Mouse (Mus musculus) stomach, embryonic 15.5 days (tissue): ENCODE data around the gene Sult2b1. TPM values are rescaled to one million over a fixed set of nuclear protein-coding genes. Genes with fewer than 3 reads are reported as not detected.

ENCODE experiments used
- ATAC-seq: fragments of 200-750 bp; cut with Nextera tagmentation; 2 replicates; pipeline ENCODE4 v1.8.0; 2017; ENCODE audit warnings: low read depth, moderate number of reproducible peaks, moderate TSS enrichment; ENCODE audit not compliant: insufficient read depth, low FRiP score
- H3K27ac ChIP-seq: fragments of 300-500 bp; sonication (generic); 2 replicates; pipeline ENCODE4 v1.5.1; 2015; ENCODE audit warnings: mild to moderate bottlenecking, inconsistent platforms
- H3K27me3 ChIP-seq: fragments of 300-500 bp; sonication (generic); replicated peaks from 2 replicates; pipeline ENCODE4 v1.6.1; 2015; ENCODE audit warnings: inconsistent platforms
- H3K36me3 ChIP-seq: fragments of 300-500 bp; sonication (generic); 2 replicates; pipeline ENCODE4 v1.6.1; 2015; ENCODE audit warnings: inconsistent platforms
- H3K4me1 ChIP-seq: fragments of 300-500 bp; sonication (generic); 2 replicates; pipeline ENCODE4 v1.6.1; 2015; ENCODE audit warnings: inconsistent platforms
- H3K4me2 ChIP-seq: fragments of 300-500 bp; sonication (generic); 2 replicates; pipeline ENCODE4 v1.6.1; 2015; ENCODE audit warnings: mild to moderate bottlenecking, inconsistent platforms
- H3K4me3 ChIP-seq: fragments of 300-500 bp; sonication (generic); replicated peaks from 2 replicates; pipeline ENCODE4 v1.5.1; 2015; ENCODE audit warnings: inconsistent platforms
- H3K9ac ChIP-seq: fragments of 300-500 bp; sonication (generic); 2 replicates; pipeline ENCODE4 v1.6.1; 2015; ENCODE audit warnings: inconsistent platforms
- H3K9me3 ChIP-seq: fragments of 300-500 bp; sonication (generic); 2 replicates; pipeline ENCODE4 v1.6.1; 2016; ENCODE audit warnings: inconsistent platforms
- WGBS: fragments of 180-500 bp; shearing (Covaris S2); methylation state at CpG from one replicate; pipeline ENCODE4 v1.1.7; 2015; 5-methylcytosine and 5-hydroxymethylcytosine counted together
- polyA plus RNA-seq: library from polyadenylated mRNA; unstranded; fragments of >200 nt; fragmentation: Nextera tagmentation; extraction: Ambion mirVana; gene quantifications from 2 replicates; pipeline ENCODE4 v1.2.1, GENCODE M21; 2015

The Sult2b1 gene
- polyA plus RNA-seq, 1 experiment from 2014 or later: 14.4 TPM

- no peak for ATAC-seq
These were observed 84.0 kb downstream of the Sult2b1 start for GRCm38 (mm10) chr7:45700301-45701015.

GRCm38 (mm10) chr7:45699523-45700141, 84.8 kb downstream of the Sult2b1 start, which contains the start of gene Car11:
TSS of gene Car11 (plus strand) at chr7:45699843.
- 2% methylated on average over 36 of the region's 36 CpGs for WGBS
- peaks cover 21% of the 10 kb centered on the region for H3K27me3 ChIP-seq
- no peaks in the 10 kb centered on the region for H3K36me3 ChIP-seq
- peaks cover 22% of the 10 kb centered on the region for H3K4me1 ChIP-seq
- peak within 1 kb of the TSS; percentile 83 for H3K4me2 ChIP-seq
- H3K4me3 ChIP-seq: peak within 1 kb of the TSS; percentile 43
- H3K9me3 ChIP-seq: no peaks in the 10 kb centered on the region
- peak within 1 kb of the TSS; percentile 9; the same call in 1 of the 2 replicates for H3K9ac ChIP-seq
- ATAC-seq: no peak
- no peak within 1 kb of the TSS for H3K27ac ChIP-seq

More at GRCm38 (mm10) chr7:45700301-45701015, 84.0 kb downstream of the Sult2b1 start:
- H3K4me2 ChIP-seq: peak overlapping the region; percentile 83
- WGBS: under 1% methylated on average over 20 of the region's 20 CpGs
- peak overlapping the region; percentile 43 for H3K4me3 ChIP-seq
- H3K9ac ChIP-seq: peak overlapping the region; percentile 9; the same call in 1 of the 2 replicates
- peaks cover 21% of the 10 kb centered on the region for H3K27me3 ChIP-seq
- no peak overlapping the region for H3K27ac ChIP-seq
- H3K36me3 ChIP-seq: no peaks in the 10 kb centered on the region
- H3K4me1 ChIP-seq: peaks cover 26% of the 10 kb centered on the region
- H3K9me3 ChIP-seq: no peaks in the 10 kb centered on the region

DNA sequence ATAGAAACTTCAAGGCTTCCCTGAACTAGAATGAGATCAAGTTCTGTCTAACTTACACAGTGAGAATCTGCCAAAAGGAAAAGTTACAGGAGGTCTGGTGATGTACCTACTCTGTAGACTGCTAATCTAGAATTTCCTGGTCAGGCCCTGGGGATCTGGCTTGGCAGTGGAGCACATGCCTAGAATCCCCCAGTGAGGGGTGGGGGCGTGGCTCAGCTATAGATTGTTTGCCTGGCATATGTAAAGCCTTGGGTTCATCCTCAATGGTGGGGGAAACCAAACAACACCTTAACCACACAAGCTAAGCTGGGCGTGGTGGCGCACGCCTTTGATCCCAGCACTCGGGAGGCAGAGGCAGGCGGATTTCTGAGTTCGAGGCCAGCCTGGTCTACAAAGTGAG, 86.6 kb downstream of the Sult2b1 start:
- Histone ChIP-seq H3K36me3 (no peaks in the 10 kb centered on the region), H3K4me2 (no peak overlapping the region), H3K27ac (no peak overlapping the region), H3K4me1 (peaks cover 13% of the 10 kb centered on the region), H3K4me3 (no peak overlapping the region), H3K9me3 (no peaks in the 10 kb centered on the region), H3K27me3 (peaks cover 21% of the 10 kb centered on the region), H3K9ac (no peak overlapping the region)
- 77% methylated on average over 7 of the region's 7 CpGs for WGBS
- no peak for ATAC-seq

DNA sequence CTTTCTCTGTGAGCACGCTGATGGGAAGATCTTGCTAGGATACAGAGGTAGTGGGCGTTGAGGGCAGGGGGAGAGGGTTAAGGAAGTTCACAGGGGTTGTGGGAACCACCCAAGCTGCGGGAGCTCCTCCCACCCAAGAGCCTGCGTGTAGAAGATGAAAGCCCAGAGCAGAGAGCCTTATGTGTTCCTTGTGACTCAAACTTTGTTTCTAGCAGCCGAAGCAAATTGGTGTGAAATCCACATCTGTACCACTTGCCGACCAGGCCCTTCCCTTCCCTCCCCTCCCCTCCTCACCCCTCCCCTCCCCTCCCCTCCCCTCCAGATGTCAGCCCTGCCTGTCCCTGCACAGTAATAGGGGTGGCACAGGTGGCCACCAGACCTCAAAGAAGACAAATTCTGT, 89.4 kb downstream of the Sult2b1 start:
- H3K4me2 ChIP-seq: no peak overlapping the region
- H3K9me3 ChIP-seq: no peaks in the 10 kb centered on the region
- H3K4me3 ChIP-seq: no peak overlapping the region
- no peak for ATAC-seq
- H3K27me3 ChIP-seq: peaks cover 18% of the 10 kb centered on the region
- WGBS: 13% methylated on average over 6 of the region's 6 CpGs
- peaks cover 8% of the 10 kb centered on the region; the same call in 1 of the 2 replicates for H3K4me1 ChIP-seq
- H3K27ac ChIP-seq: no peak overlapping the region
- no peaks in the 10 kb centered on the region for H3K36me3 ChIP-seq
- no peak overlapping the region for H3K9ac ChIP-seq

GRCm38 (mm10) chr7:45693921-45694591, 90.4 kb downstream of the Sult2b1 start, which contains the start of gene Sec1:
TSS of gene Sec1 (minus strand) at chr7:45694402.
- no peak within 1 kb of the TSS for H3K27ac ChIP-seq
- H3K36me3 ChIP-seq: no peaks in the 10 kb centered on the region
- ATAC-seq: no peak
- no peak within 1 kb of the TSS for H3K4me2 ChIP-seq
- H3K9ac ChIP-seq: no peak within 1 kb of the TSS
- H3K4me3 ChIP-seq: no peak within 1 kb of the TSS
- H3K27me3 ChIP-seq: peaks cover 8% of the 10 kb centered on the region; the same call in 1 of the 2 replicates
- H3K4me1 ChIP-seq: no peaks in the 10 kb centered on the region
- WGBS: 90% methylated on average over 50 of the region's 50 CpGs
- H3K9me3 ChIP-seq: no peaks in the 10 kb centered on the region

DNA sequence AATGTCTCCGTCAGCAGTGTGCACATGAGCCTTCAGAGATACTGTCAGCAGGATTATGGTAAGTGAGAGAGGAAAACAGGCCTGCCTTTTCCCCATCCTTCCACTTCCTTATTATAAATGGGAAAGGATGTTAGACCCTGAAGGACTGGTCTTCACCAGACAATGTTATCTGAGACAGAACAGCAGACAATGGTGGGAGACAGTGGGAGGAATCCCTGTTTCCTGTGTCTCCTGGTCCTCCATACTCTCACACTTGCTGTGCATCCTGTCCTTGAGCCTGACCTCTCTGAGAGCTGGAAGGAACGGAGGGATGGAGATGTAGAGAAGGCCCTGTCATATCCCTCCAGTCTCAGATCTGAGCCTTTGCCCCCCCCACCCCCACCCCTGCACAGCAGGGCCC, 92.1 kb downstream of the Sult2b1 start:
- WGBS: 83% methylated on average over 2 of the region's 2 CpGs

GRCm38 (mm10) chr7:45689800-45690199, 94.7 kb downstream of the Sult2b1 start:
- Histone ChIP-seq H3K27me3 (no peaks in the 10 kb centered on the region), H3K9me3 (no peaks in the 10 kb centered on the region), H3K27ac (no peak overlapping the region), H3K4me3 (no peak overlapping the region), H3K36me3 (no peaks in the 10 kb centered on the region), H3K4me1 (peaks cover 17% of the 10 kb centered on the region), H3K9ac (no peak overlapping the region), H3K4me2 (no peak overlapping the region)
- WGBS: 63% methylated on average over 11 of the region's 11 CpGs
- no peak for ATAC-seq

More for the DNA sequence above, 92.1 kb downstream of the Sult2b1 start:
- Histone ChIP-seq H3K27me3 (no peaks in the 10 kb centered on the region), H3K27ac (no peak overlapping the region), H3K4me1 (no peaks in the 10 kb centered on the region), H3K36me3 (no peaks in the 10 kb centered on the region), H3K9me3 (no peaks in the 10 kb centered on the region), H3K4me3 (no peak overlapping the region), H3K9ac (no peak overlapping the region), H3K4me2 (no peak overlapping the region)
- no peak for ATAC-seq

DNA sequence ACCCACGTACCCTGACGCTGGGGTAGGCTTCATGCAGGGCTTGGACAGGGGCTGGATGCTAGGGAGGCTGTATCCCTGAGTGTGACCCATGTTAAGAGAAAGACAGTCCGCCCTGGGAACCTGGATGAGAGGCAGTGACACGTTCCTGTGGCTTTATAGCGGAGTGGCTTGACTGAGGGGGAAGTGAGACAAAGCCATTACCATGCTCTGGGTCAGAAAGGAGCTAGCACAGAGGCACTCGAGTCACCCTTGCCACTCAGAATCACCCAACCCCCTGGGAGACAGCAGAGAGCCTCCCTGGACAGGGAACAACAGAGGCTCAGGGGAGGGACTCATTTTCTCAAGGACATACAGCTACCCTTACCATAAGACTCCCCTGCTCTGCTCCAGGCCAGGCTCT, 95.4 kb downstream of the Sult2b1 start:
- no peaks in the 10 kb centered on the region for H3K27me3 ChIP-seq
- H3K36me3 ChIP-seq: no peaks in the 10 kb centered on the region
- 68% methylated on average over 6 of the region's 6 CpGs for WGBS
- no peak for ATAC-seq
- no peak overlapping the region for H3K4me3 ChIP-seq
- no peaks in the 10 kb centered on the region for H3K9me3 ChIP-seq
- peaks cover 21% of the 10 kb centered on the region for H3K4me1 ChIP-seq
- no peak overlapping the region for H3K9ac ChIP-seq
- H3K4me2 ChIP-seq: no peak overlapping the region
- no peak overlapping the region for H3K27ac ChIP-seq

DNA sequence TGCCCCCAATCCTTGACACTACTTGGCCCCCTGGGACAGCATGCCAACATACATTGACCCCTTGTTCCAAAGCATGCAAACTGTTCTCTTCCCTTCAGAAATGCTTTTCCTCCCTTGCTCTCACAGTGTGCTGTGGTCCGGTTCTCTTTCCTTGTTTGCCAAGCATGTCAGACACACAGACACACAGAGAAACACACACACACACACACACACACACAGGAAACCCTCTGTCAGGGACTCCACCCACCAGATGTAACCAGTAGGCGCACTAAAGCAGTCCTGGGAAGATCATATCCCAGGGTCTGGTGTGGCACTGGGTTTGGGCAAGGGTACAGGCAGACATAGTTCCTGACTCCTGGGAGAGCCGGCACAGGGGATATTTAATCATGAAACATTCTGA, 97.6 kb downstream of the Sult2b1 start:
- peaks cover 29% of the 10 kb centered on the region for H3K4me1 ChIP-seq
- ATAC-seq: no peak
- H3K9ac ChIP-seq: no peak overlapping the region
- no peak overlapping the region for H3K27ac ChIP-seq
- no peak overlapping the region for H3K4me3 ChIP-seq
- WGBS: 64% methylated on average over 3 of the region's 3 CpGs
- no peaks in the 10 kb centered on the region for H3K27me3 ChIP-seq
- no peaks in the 10 kb centered on the region for H3K9me3 ChIP-seq
- H3K36me3 ChIP-seq: no peaks in the 10 kb centered on the region
- no peak overlapping the region for H3K4me2 ChIP-seq

- Histone ChIP-seq H3K4me2 (peak overlapping the region; percentile 14; the same call in 1 of the 2 replicates), H3K4me1 (peaks cover 31% of the 10 kb centered on the region), H3K9me3 (no peaks in the 10 kb centered on the region), H3K9ac (no peak overlapping the region), H3K27me3 (no peaks in the 10 kb centered on the region), H3K4me3 (no peak overlapping the region), H3K36me3 (no peaks in the 10 kb centered on the region), H3K27ac (no peak overlapping the region)
- no peak for ATAC-seq
- WGBS: 30% methylated on average over 10 of the region's 10 CpGs
These were observed 98.7 kb downstream of the Sult2b1 start for GRCm38 (mm10) chr7:45685811-45686210.

DNA sequence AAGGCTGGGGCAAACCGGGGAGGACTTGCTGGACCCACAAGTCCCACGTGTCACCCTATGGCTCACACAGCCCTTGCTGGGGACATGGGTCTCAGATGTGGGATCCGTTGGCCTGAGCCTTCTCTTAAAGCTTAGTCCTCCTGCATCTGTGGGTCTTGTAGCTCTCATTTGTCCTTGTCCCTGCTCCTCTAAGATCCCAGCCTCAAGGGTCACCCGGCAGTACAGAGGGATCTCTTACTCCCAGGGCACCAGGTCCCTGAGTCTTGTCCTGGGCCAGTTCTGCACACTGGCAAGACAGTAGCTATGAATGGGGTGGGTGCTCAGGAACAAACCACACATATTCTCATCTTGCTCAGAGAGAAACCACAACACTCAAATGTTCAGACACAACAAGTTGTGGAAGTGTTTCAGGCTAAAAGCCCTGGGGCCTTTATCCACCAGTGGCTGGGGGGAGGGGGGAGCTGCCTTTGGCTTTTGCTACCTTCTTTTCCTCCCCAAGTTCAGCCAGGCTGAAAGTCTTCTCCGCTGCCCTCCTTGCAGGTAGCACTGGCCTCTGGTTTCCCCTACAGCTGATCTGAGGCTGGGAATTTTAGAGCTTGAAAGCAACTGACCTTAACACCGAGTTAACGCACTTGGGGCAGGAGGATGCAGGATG, 100.9 kb downstream of the Sult2b1 start, which contains the start of gene Ntn5:
Ntn5 (plus strand) TSS at position 627 of the 655 bp plus-strand sequence.
- Histone ChIP-seq H3K4me1 (peaks cover 37% of the 10 kb centered on the region), H3K9ac (no peak within 1 kb of the TSS), H3K27me3 (no peaks in the 10 kb centered on the region), H3K4me3 (no peak within 1 kb of the TSS), H3K9me3 (no peaks in the 10 kb centered on the region), H3K27ac (no peak within 1 kb of the TSS), H3K4me2 (no peak within 1 kb of the TSS), H3K36me3 (no peaks in the 10 kb centered on the region)
- WGBS: 76% methylated on average over 7 of the region's 7 CpGs
- no peak for ATAC-seq
